Mouse (Mus musculus): ENCODE data around the gene Ddo. TPM values are rescaled to one million over a fixed set of nuclear protein-coding genes. Genes with fewer than 3 reads are reported as not detected.

The Ddo gene
- not detected in 4 replicates for total RNA-seq (2023; ENCODE audit: inconsistent age)

DNA sequence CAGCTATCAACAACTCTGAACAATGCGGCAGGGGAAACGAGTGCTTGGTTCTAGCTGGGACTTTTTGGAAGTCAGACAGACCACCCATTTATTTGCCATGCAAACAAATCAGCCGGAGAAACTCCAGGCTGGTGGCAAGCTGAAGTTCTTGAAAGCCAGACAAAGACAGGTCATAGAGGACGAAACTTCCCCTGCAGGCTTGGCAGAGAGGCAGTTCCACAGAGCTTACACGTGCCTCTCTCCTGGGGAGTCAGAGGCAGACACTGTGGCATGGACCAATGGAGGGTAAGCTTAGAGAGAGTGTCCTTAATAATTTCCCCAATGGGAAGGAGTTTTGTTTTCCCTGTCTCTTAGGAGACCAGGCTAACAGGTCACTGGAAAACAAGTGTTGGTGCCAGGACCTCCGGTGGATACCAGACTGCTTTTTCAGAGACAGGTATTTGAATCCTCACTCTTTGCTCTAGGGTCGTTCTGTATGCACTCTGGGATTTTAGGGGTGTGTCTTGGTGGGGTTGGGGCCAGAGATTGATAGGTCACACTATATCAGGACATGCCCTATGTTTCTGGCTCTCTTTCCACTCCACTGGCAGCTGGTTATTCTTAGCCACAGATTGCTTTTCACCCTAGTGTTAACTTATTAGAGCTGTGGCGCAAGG lies at the start of gene Ddo:
Gene Ddo, plus strand, starts transcription at position 356 of the 656 bp plus-strand sequence.

DNA sequence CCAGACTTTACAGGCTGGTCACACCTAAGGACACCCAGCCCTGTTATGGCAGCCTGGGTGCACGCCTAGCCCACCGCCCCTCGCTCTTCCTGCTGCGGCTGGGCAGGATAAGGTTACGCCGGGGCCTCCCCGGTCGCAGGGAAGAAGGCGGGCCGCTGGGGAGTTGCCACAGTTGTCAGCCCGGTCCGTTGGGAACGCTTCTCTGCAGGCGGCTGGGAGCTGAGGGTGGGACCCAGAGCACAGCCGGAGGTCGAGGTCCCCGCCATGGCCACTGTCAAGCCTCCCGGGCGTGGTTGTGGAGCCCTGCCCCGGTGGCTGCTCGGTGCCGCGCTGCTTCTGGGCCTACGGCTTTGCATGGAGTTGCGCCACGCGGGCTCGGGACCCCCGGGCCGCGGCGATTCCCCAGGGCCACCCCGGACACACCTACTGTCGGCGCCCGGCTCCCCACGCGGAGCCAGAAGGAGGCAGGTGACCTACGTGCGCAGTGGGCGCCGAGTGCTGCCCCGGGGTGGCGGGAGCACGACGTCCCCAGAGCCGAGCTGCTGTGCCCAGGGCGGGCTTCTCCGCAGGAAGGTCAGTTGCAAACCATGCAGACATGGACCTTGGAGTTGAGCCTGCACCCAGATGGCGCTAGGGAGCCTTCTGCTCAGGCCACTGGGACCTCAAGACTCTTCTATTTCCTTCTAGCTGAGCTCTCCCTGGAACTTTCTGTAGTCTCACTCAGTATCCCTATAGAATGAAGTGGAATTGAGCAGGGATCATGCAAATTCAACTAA lies 53.5 kb downstream of the Ddo start, which contains the start of gene Mettl24:
Gene Mettl24, plus strand, starts transcription at position 191 of the 776 bp plus-strand sequence.

Other genes with a start within 250 kb of the Ddo start
- gene Slc22a16, start 59.7 kb upstream of the Ddo start, total RNA-seq (2023; ENCODE audit: inconsistent age): not detected in 4 replicates
- gene Mettl24, start 53.3 kb downstream of the Ddo start, total RNA-seq (2023; ENCODE audit: inconsistent age): not detected in 4 replicates

Measured in B cell, adult (primary cell).